Mouse (Mus musculus) heart, embryonic 12.5 days (tissue): ENCODE results near the gene Mki67. TPM values are rescaled to one million over a fixed set of nuclear protein-coding genes. Genes with fewer than 3 reads are reported as not detected.

Experiments
- ATAC-seq: fragments of 200-750 bp; cut with Nextera tagmentation; 2 replicates; pipeline ENCODE4 v1.8.0; 2017; ENCODE audit warnings: moderate TSS enrichment, moderate library complexity; ENCODE audit not compliant: insufficient number of reproducible peaks, low FRiP score
- H3K27ac ChIP-seq: fragments of 300-500 bp; sonication (generic); 2 replicates; pipeline ENCODE4 v1.5.1; 2016; ENCODE audit warnings: mild to moderate bottlenecking, moderate library complexity; ENCODE audit not compliant: poor library complexity, severe bottlenecking
- H3K27me3 ChIP-seq: fragments of 300-500 bp; sonication (generic); replicated peaks from 2 replicates; pipeline ENCODE4 v1.6.1; 2016; ENCODE audit warnings: mild to moderate bottlenecking, moderate library complexity
- H3K36me3 ChIP-seq: fragments of 300-500 bp; sonication (generic); 2 replicates; pipeline ENCODE4 v1.6.1; 2016; ENCODE audit warnings: mild to moderate bottlenecking, moderate library complexity
- H3K4me1 ChIP-seq: fragments of 300-500 bp; sonication (generic); replicated peaks from 2 replicates; pipeline ENCODE4 v1.6.1; 2016; ENCODE audit warnings: mild to moderate bottlenecking
- H3K4me2 ChIP-seq: fragments of 300-500 bp; sonication (generic); 2 replicates; pipeline ENCODE4 v1.6.1; 2016; ENCODE audit warnings: mild to moderate bottlenecking, moderate library complexity
- H3K4me3 ChIP-seq: fragments of 300-500 bp; sonication (generic); 2 replicates; pipeline ENCODE4 v1.5.1; 2016; ENCODE audit warnings: mild to moderate bottlenecking
- H3K9ac ChIP-seq: fragments of 300-500 bp; sonication (generic); 2 replicates; pipeline ENCODE4 v1.6.1; 2016; ENCODE audit warnings: mild to moderate bottlenecking, moderate library complexity
- H3K9me3 ChIP-seq: fragments of 300-500 bp; sonication (generic); replicated peaks from 2 replicates; pipeline ENCODE4 v1.6.1; 2016; ENCODE audit warnings: mild to moderate bottlenecking, moderate library complexity
- WGBS: fragments of 180-500 bp; shearing (Covaris S2); methylation state at CpG from one replicate; pipeline ENCODE4 v1.1.7; 2016; 5-methylcytosine and 5-hydroxymethylcytosine counted together
- polyA plus RNA-seq: library from polyadenylated mRNA; unstranded; fragments of >200 nt; fragmentation: Nextera tagmentation; extraction: Ambion mirVana; gene quantifications from 2 replicates; pipeline ENCODE4 v1.2.1, GENCODE M21; 2016

Mki67 gene
- polyA plus RNA-seq, 1 experiment from 2014 or later, result 39.2 TPM

DNA sequence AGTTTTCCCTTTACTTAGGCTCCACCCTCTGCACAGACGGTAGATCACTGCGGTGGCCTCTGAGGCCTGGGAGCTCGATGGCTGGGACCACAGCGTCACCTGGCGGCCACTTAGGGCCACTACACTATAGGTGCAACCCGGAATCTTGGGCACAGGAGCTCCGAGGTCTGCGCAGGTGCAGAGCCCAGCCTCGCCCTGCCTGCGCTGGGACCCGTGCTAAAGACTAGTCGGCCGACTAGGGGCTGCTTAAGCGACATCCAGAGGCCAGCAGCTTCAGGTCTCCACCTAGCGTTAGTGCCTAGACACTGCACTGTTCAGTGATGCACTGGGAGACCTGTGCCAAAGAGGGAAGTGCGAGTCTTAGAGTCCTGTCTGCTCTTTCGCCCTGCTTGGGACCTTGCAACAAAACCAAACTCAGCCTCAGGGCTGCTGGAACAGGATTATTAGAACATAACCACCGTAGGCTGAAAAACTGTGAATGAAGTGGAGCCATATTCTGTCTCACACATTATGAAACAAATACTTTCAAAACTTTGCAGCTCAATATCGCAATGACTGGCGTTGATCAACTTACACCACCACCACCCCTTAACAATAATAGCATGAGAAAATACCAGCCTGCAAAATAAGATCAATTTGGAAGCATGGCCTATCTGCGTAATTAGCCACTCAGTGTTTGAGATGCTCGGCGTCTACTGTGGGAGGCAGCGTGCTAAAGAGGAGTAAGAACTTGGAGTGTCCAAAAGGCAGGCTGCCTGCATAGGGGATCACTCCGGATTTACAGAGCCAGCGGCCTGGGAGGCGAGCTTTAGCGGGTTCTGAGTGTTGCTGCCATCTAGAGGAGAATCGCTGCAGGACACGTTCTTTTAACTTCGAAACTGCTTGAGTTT lies 19.8 kb upstream of the Mki67 start:
- peak; percentile 91 for ATAC-seq
- peaks cover 4% of the 10 kb centered on the region; the same call in 1 of the 2 replicates for H3K4me1 ChIP-seq
- H3K27ac ChIP-seq, result no peak overlapping the region
- no peaks in the 10 kb centered on the region for H3K9me3 ChIP-seq
- H3K4me3 ChIP-seq, result peak overlapping the region; percentile 11; the same call in 1 of the 2 replicates
- H3K9ac ChIP-seq, result 0 out of 2 replicates have a peak overlapping the region, but pooled peaks have one; percentile 12
- peak overlapping the region; percentile 55 for H3K4me2 ChIP-seq
- 27% methylated on average over 31 of the region's 31 CpGs for WGBS
- H3K36me3 ChIP-seq, result no peaks in the 10 kb centered on the region
- no peaks in the 10 kb centered on the region for H3K27me3 ChIP-seq

DNA sequence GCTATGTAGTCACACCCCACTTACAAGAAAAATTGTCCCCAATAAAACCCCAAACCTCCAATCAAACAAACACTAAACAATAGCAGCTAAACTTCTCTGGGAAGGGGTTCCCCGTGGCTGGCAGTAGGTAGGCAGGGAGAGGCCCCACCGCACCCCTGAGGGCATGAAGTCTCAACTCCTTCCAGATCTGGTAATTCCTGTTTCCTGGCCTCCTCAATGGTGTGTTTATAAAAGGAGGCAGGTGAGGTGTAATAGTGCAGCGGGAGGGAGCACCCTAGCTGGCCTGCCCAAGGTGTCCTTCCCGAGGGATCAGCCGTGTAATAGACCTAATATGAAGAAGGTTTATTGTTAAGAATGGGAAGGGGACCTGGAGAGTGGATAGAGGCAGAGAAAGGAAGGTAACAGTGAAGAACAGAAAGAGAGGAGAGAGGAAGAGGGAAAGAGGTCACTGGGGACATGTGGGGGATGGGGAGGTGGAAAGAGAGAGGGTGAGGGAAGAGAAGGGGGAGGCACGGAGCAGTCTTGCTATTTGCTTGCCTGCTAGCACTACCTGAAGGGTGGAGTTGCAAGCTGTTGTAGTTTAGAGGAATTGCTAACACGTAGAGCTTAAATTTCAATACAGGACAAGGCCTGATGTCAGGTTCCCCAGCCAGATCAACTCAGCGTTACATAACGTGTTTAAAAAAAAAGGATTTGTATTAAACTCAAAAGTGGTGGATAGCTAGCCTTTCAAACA lies 18.9 kb upstream of the Mki67 start:
- Histone ChIP-seq H3K27ac (no peak overlapping the region), H3K9me3 (no peaks in the 10 kb centered on the region), H3K4me2 (no peak overlapping the region; the same call in 1 of the 2 replicates), H3K27me3 (no peaks in the 10 kb centered on the region), H3K4me3 (no peak overlapping the region), H3K36me3 (no peaks in the 10 kb centered on the region), H3K9ac (no peak overlapping the region; the same call in 1 of the 2 replicates), H3K4me1 (peaks cover 4% of the 10 kb centered on the region; the same call in 1 of the 2 replicates)
- 85% methylated on average over 9 of the region's 9 CpGs for WGBS
- no peak for ATAC-seq

DNA sequence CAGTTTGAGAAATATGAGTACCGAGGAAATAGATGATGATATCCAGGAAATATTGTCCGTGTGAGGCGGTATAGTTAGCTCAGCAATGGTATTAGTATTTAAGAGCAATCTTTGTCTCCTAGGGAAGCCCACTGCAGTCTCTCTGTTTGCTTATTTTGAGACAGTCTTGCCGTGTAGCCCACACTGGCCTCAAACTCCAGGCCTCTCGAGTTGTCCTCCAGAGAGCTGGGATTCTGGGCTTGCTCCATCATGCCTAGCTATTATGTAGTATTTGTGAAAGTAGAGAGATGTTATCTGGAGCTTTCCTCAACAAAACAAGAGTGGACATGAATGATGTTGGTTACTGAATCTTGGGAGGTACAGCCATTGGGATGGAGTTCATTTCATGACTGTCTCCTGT lies 18.2 kb upstream of the Mki67 start:
- no peaks in the 10 kb centered on the region for H3K9me3 ChIP-seq
- no peak overlapping the region for H3K4me3 ChIP-seq
- H3K36me3 ChIP-seq, result no peaks in the 10 kb centered on the region
- H3K9ac ChIP-seq, result no peak overlapping the region
- ATAC-seq, result no peak
- no peak overlapping the region for H3K4me2 ChIP-seq
- H3K27ac ChIP-seq, result no peak overlapping the region
- H3K4me1 ChIP-seq, result peaks cover 4% of the 10 kb centered on the region; the same call in 1 of the 2 replicates
- 88% methylated on average over 5 of the region's 5 CpGs for WGBS
- H3K27me3 ChIP-seq, result no peaks in the 10 kb centered on the region

DNA sequence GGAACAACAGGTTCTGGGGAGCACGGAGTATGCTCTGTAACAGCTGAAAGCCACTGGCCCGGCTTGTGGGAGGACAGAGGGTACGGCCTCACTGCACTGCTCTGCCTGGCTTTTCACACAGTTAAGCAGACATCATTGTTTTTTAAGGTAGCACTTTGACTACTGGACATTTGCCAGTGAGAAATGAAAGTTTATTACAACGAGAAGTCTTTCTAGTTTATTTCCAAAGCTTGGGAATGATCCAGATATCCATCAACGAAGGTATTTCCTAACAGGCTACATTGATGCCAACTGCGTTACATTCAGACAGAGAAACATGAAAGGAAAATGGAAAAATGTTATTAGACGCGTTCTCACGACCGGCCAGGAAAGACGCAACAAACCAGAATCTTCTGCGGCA lies 11.9 kb upstream of the Mki67 start:
- H3K4me3 ChIP-seq, result no peak overlapping the region
- H3K4me1 ChIP-seq, result no peaks in the 10 kb centered on the region
- H3K36me3 ChIP-seq, result no peaks in the 10 kb centered on the region
- H3K27ac ChIP-seq, result no peak overlapping the region
- H3K27me3 ChIP-seq, result no peaks in the 10 kb centered on the region
- ATAC-seq, result no peak
- WGBS, result 91% methylated on average over 12 of the region's 12 CpGs
- H3K9me3 ChIP-seq, result no peaks in the 10 kb centered on the region
- no peak overlapping the region for H3K9ac ChIP-seq
- no peak overlapping the region for H3K4me2 ChIP-seq

DNA sequence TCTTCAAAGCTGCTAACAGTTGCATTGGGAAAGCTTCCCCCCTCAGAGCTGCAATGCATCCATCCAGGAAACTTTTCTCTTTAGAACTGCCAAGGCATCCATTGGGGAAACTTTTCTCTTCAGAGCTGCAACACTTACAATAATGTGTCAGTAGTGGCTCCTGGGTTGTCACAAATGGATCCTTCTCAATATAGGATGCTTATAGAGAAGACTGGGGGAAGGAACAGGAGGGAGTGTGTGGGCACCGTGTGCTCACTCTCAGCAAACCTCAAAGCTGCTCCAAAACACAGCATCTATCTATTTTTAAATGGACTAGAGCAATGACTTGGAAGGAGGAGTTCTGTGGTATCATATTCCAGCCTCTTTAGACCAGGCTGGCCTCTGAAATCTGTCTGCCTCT lies 10.5 kb upstream of the Mki67 start:
- Histone ChIP-seq H3K4me3 (no peak overlapping the region), H3K36me3 (no peaks in the 10 kb centered on the region), H3K4me1 (no peaks in the 10 kb centered on the region; the same call in 1 of the 2 replicates), H3K27ac (no peak overlapping the region), H3K27me3 (no peaks in the 10 kb centered on the region), H3K9ac (no peak overlapping the region), H3K9me3 (no peaks in the 10 kb centered on the region), H3K4me2 (no peak overlapping the region)
- WGBS, result 77% methylated on average over 1 of the region's 1 CpGs
- ATAC-seq, result no peak

DNA sequence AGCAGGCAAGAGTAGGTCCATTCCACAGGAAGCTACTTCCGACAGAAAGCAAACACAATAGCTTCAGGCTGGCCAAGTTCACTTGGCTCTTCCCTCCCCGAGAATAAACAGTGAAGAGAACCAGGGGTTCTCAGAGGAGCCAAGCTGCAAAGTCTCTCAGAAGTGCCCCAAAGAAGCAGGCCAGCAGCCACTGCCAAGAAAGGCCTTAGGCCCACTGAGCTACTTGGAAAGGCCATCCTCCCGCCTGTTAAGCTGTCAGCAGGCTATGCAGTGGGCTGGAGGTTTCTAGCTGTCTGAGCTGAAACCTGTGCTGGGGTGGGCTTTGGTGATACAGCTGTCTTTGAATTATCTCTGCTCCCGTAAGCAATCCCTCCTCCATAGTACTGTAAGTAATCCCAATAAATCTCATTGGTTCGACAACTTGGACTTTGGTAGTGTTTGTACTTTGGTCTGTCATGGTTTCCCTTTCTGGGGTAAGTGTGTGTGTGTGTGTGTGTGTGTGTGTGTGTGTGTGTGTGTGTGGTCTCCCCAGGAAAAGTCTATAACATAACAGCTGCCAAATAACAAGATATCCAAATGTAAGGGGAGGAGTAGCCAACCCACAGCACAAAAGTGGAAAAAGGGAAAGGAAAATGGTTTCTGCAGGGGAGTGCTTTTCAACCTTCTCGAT lies 7.6 kb upstream of the Mki67 start:
- no peak overlapping the region for H3K4me2 ChIP-seq
- H3K9ac ChIP-seq, result no peak overlapping the region
- no peaks in the 10 kb centered on the region for H3K36me3 ChIP-seq
- no peaks in the 10 kb centered on the region for H3K27me3 ChIP-seq
- no peaks in the 10 kb centered on the region for H3K9me3 ChIP-seq
- WGBS, result 56% methylated on average over 6 of the region's 6 CpGs
- H3K4me3 ChIP-seq, result no peak overlapping the region
- no peak overlapping the region for H3K27ac ChIP-seq
- H3K4me1 ChIP-seq, result peaks cover 2% of the 10 kb centered on the region; the same call in 1 of the 2 replicates
- ATAC-seq, result no peak

DNA sequence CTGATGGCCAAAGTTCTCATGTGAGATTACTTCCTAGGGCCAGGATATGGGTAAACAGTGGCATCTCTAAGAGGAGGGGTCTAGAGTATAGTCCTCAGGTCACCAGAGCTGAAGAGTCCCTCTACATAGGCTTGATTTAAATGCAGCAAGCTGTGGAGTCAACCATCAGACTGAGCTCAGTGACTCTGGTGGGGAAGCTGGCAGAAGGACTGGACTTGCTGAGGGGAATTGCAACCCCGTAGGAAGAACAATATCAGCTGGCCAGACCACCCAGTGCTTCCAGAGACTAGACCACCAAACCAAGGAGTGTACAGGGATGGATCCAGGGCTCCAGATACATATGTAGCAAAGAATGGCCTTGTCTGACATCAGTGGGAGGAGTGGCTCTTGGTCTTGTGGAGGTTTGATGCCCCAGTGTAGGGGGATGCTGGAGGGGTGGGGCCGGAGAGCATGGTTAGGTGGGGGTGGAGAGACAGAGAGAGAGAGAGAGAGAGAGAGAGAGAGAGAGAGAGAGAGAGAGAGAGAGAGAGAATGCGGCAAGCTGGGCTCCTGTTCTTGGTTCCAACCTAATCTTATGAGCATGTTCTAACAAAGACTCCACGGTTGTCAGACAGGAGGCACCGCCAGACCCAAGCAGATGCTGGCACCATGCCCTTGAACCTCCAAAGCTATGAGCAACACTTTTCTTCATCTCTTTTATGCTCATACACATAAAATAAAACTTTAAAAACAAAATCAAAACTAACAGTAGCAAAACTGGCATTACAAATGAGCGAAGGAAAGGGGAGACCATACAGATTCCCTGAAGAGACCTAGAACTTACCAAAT lies 6.1 kb upstream of the Mki67 start:
- Histone ChIP-seq H3K4me1 (peaks cover 3% of the 10 kb centered on the region; the same call in 1 of the 2 replicates), H3K4me2 (0 out of 2 replicates have a peak overlapping the region, but pooled peaks have one; percentile 13), H3K27ac (peak overlapping the region; percentile 48; the same call in 1 of the 2 replicates), H3K36me3 (no peaks in the 10 kb centered on the region), H3K27me3 (no peaks in the 10 kb centered on the region), H3K9ac (no peak overlapping the region), H3K9me3 (no peaks in the 10 kb centered on the region), H3K4me3 (0 out of 2 replicates have a peak overlapping the region, but pooled peaks have one; percentile 8)
- ATAC-seq, result 0 out of 2 replicates have a peak, but pooled peaks have one; percentile 38
- 79% methylated on average over 6 of the region's 6 CpGs for WGBS

DNA sequence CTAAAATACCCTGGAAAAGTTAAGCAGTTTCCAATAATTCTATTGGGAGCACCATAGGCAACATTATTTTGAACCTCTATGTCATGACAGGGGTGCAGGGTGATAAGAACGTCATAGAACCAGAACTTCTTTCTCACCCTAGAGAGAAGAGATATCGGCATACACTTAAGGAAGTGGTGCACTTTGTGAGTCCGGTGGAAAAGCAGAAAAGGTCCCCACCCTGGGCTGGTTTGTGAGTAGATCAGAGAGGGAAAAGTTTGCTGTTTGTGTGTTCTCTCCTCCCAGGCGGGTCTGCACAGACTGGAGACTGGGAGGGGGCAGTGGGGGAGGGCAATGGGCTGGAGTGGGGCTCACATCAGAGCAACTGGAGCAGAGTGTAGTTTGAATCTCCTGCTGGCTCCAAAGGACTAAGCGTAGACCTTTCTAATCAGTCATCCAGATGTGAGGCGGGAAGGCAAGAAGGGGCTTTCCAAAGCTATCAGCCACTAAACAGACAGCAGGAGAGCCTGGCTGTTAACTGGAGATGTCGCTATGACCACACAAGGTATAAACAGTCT lies 5.4 kb upstream of the Mki67 start:
- H3K9ac ChIP-seq, result no peak overlapping the region
- H3K4me2 ChIP-seq, result peak overlapping the region; percentile 25; the same call in 1 of the 2 replicates
- peak overlapping the region; percentile 48 for H3K27ac ChIP-seq
- H3K27me3 ChIP-seq, result no peaks in the 10 kb centered on the region
- no peaks in the 10 kb centered on the region for H3K36me3 ChIP-seq
- H3K4me3 ChIP-seq, result no peak overlapping the region
- 36% methylated on average over 7 of the region's 7 CpGs for WGBS
- ATAC-seq, result peak; percentile 80
- no peaks in the 10 kb centered on the region for H3K9me3 ChIP-seq
- peaks cover 7% of the 10 kb centered on the region; the same call in 1 of the 2 replicates for H3K4me1 ChIP-seq

DNA sequence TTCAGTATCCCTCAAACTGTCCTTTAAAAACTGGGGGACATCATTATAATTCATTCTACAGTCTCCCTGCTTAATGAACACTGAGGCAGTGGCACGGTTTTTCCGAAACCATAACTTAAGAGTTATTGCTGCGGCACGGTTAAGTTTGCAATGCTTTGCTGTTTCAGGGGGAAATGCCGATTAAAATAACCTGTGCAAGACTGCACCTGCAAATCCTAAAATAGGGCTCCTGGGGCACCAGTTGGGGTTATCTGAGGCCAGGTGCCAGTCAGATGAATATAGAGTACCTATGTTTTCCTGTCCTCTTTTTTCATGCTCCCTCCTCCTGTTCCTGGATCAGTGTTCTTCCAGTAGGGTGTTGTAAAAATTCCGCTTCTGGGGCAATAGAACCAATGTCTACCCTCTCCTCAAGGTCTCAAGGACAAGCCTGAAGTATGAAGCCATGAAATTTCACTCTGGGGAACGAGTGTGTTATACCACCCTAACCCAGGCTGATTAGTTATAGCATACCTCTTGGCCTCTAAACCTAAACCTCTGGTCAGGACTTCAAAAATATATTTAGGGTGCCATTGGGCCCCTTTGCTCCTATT lies 902 bp upstream of the Mki67 start:
- H3K36me3 ChIP-seq, result peaks cover 7% of the 10 kb centered on the region; the same call in 1 of the 2 replicates
- H3K27ac ChIP-seq, result 0 out of 2 replicates have a peak overlapping the region, but pooled peaks have one; percentile 7
- no peaks in the 10 kb centered on the region for H3K9me3 ChIP-seq
- no peaks in the 10 kb centered on the region for H3K27me3 ChIP-seq
- H3K4me1 ChIP-seq, result peaks cover 22% of the 10 kb centered on the region
- WGBS, result 69% methylated on average over 7 of the region's 7 CpGs
- peak overlapping the region; percentile 21 for H3K9ac ChIP-seq
- ATAC-seq, result no peak
- peak overlapping the region; percentile 72 for H3K4me2 ChIP-seq
- H3K4me3 ChIP-seq, result peak overlapping the region; percentile 96
